Mouse (Mus musculus): ENCODE results near the gene Slc7a8. TPM values are rescaled to one million over a fixed set of nuclear protein-coding genes. Genes with fewer than 3 reads are reported as not detected.

The Slc7a8 gene
- total RNA-seq, 1 experiment = 0.36 TPM

GRCm38 (mm10) chr14:54787226-54787625 is 5.5 kb upstream of the Slc7a8 start:
- in situ Hi-C loops (cut with MboI; ENCODE audit: low sequenced_read_pairs in 2 of 2, unreplicated experiment in 2 of 2) = loop anchor here in 1 of 2 experiments (10.0 kb wide), 1 partner anchor 72 kb away; the partner anchor contains the start of gene Cebpe
- Histone ChIP-seq H3K27ac (ENCODE audit: insufficient read depth, low read depth, low read length, poor library complexity, severe bottlenecking) (no peak overlapping the region), H3K4me1 (ENCODE audit: control insufficient read depth in 2 of 2, insufficient read depth in 2 of 2, low read length in 2 of 2, poor library complexity in 1 of 2) (no peaks in the 10 kb centered on the region), H3K9me3 (ENCODE audit: control insufficient read depth, insufficient read depth, low read depth, low read length) (no peaks in the 10 kb centered on the region), H3K36me3 (ENCODE audit: control insufficient read depth, insufficient read depth, low read length, poor library complexity, severe bottlenecking) (no peaks in the 10 kb centered on the region), H3K9ac (ENCODE audit: insufficient read depth, low read depth, low read length, poor library complexity, severe bottlenecking) (no peak overlapping the region), H3K4me3 (ENCODE audit: insufficient read depth in 1 of 2, low read depth in 1 of 2, low read length in 2 of 2, poor library complexity in 1 of 2, severe bottlenecking in 1 of 2) (no peak overlapping the region)
- no peak for TF ChIP-seq ZC3H11A (IDR thresholded peaks at IDR 0.05; ENCODE audit: borderline replicate concordance, low read depth, low read length)
- no peak for TF ChIP-seq HCFC1 (IDR thresholded peaks at IDR 0.05; ENCODE audit: borderline replicate concordance, insufficient read depth, low read length)
- TF ChIP-seq CHD2 (IDR thresholded peaks at IDR 0.05; ENCODE audit: low read depth, low read length) = no peak
- TF ChIP-seq ZNF384 (IDR thresholded peaks at IDR 0.05; ENCODE audit: low read depth, low read length) = no peak
- TF ChIP-seq MAFK (IDR thresholded peaks at IDR 0.05; ENCODE audit: insufficient read depth, low read depth, low read length) = no peak
- no peak for DNase-seq (ENCODE audit: low read depth, low spot score)

- Histone ChIP-seq H3K36me3 (ENCODE audit: control insufficient read depth, insufficient read depth, low read length, poor library complexity, severe bottlenecking) (no peaks in the 10 kb centered on the region), H3K9ac (ENCODE audit: insufficient read depth, low read depth, low read length, poor library complexity, severe bottlenecking) (no peak overlapping the region), H3K27ac (ENCODE audit: insufficient read depth, low read depth, low read length, poor library complexity, severe bottlenecking) (no peak overlapping the region), H3K4me3 (ENCODE audit: insufficient read depth in 1 of 2, low read depth in 1 of 2, low read length in 2 of 2, poor library complexity in 1 of 2, severe bottlenecking in 1 of 2) (no peak overlapping the region), H3K4me1 (ENCODE audit: control insufficient read depth in 2 of 2, insufficient read depth in 2 of 2, low read length in 2 of 2, poor library complexity in 1 of 2) (no peaks in the 10 kb centered on the region), H3K9me3 (ENCODE audit: control insufficient read depth, insufficient read depth, low read depth, low read length) (no peaks in the 10 kb centered on the region)
- DNase-seq (ENCODE audit: low read depth, low spot score) = no peak
- TF ChIP-seq MAFK (IDR thresholded peaks at IDR 0.05; ENCODE audit: insufficient read depth, low read depth, low read length) (no peak), ZC3H11A (IDR thresholded peaks at IDR 0.05; ENCODE audit: borderline replicate concordance, low read depth, low read length) (no peak), CHD2 (IDR thresholded peaks at IDR 0.05; ENCODE audit: low read depth, low read length) (no peak), HCFC1 (IDR thresholded peaks at IDR 0.05; ENCODE audit: borderline replicate concordance, insufficient read depth, low read length) (no peak), ZNF384 (IDR thresholded peaks at IDR 0.05; ENCODE audit: low read depth, low read length) (no peak)
- in situ Hi-C loops (cut with MboI; ENCODE audit: low sequenced_read_pairs in 2 of 2, unreplicated experiment in 2 of 2) = loop anchor here in 1 of 2 experiments (10.0 kb wide), 1 partner anchor 72 kb away; the partner anchor contains the start of gene Cebpe
Measured at GRCm38 (mm10) chr14:54786489-54786888, 4.7 kb upstream of the Slc7a8 start.

GRCm38 (mm10) chr14:54785898-54786297 is 4.2 kb upstream of the Slc7a8 start:
- Histone ChIP-seq H3K9ac (ENCODE audit: insufficient read depth, low read depth, low read length, poor library complexity, severe bottlenecking) (no peak overlapping the region), H3K4me1 (ENCODE audit: control insufficient read depth in 2 of 2, insufficient read depth in 2 of 2, low read length in 2 of 2, poor library complexity in 1 of 2) (no peaks in the 10 kb centered on the region), H3K9me3 (ENCODE audit: control insufficient read depth, insufficient read depth, low read depth, low read length) (no peaks in the 10 kb centered on the region), H3K27ac (ENCODE audit: insufficient read depth, low read depth, low read length, poor library complexity, severe bottlenecking) (no peak overlapping the region), H3K4me3 (ENCODE audit: insufficient read depth in 1 of 2, low read depth in 1 of 2, low read length in 2 of 2, poor library complexity in 1 of 2, severe bottlenecking in 1 of 2) (no peak overlapping the region), H3K36me3 (ENCODE audit: control insufficient read depth, insufficient read depth, low read length, poor library complexity, severe bottlenecking) (no peaks in the 10 kb centered on the region)
- in situ Hi-C loops (cut with MboI; ENCODE audit: low sequenced_read_pairs in 2 of 2, unreplicated experiment in 2 of 2) = loop anchor here in 1 of 2 experiments (10.0 kb wide), 1 partner anchor 71 kb away; the partner anchor contains the start of gene Cebpe
- peak; percentile 83 for DNase-seq (ENCODE audit: low read depth, low spot score)
- TF ChIP-seq ZC3H11A (IDR thresholded peaks at IDR 0.05; ENCODE audit: borderline replicate concordance, low read depth, low read length) = peak; percentile 60; the same call in 1 of the 2 replicates
- no peak for TF ChIP-seq HCFC1 (IDR thresholded peaks at IDR 0.05; ENCODE audit: borderline replicate concordance, insufficient read depth, low read length)

GRCm38 (mm10) chr14:54782971-54783370 is 1.2 kb upstream of the Slc7a8 start:
- Histone ChIP-seq H3K36me3 (ENCODE audit: control insufficient read depth, insufficient read depth, low read length, poor library complexity, severe bottlenecking) (no peaks in the 10 kb centered on the region), H3K27ac (ENCODE audit: insufficient read depth, low read depth, low read length, poor library complexity, severe bottlenecking) (no peak overlapping the region), H3K4me3 (ENCODE audit: insufficient read depth in 1 of 2, low read depth in 1 of 2, low read length in 2 of 2, poor library complexity in 1 of 2, severe bottlenecking in 1 of 2) (no peak overlapping the region), H3K9me3 (ENCODE audit: control insufficient read depth, insufficient read depth, low read depth, low read length) (no peaks in the 10 kb centered on the region), H3K9ac (ENCODE audit: insufficient read depth, low read depth, low read length, poor library complexity, severe bottlenecking) (no peak overlapping the region), H3K4me1 (ENCODE audit: control insufficient read depth in 2 of 2, insufficient read depth in 2 of 2, low read length in 2 of 2, poor library complexity in 1 of 2) (no peaks in the 10 kb centered on the region; a peak in 1 of 4 replicates)
- DNase-seq (ENCODE audit: low read depth, low spot score) = no peak
- in situ Hi-C loops (cut with MboI; ENCODE audit: low sequenced_read_pairs in 2 of 2, unreplicated experiment in 2 of 2) = loop anchor here (5.0 to 10.0 kb wide), 2 partner anchors 66 to 68 kb away; partner anchors contain the start of gene Cebpe (in 1 of the 2)
- no peak for TF ChIP-seq CHD2 (IDR thresholded peaks at IDR 0.05; ENCODE audit: low read depth, low read length)
- no peak for TF ChIP-seq ZNF384 (IDR thresholded peaks at IDR 0.05; ENCODE audit: low read depth, low read length)
- TF ChIP-seq HCFC1 (IDR thresholded peaks at IDR 0.05; ENCODE audit: borderline replicate concordance, insufficient read depth, low read length) = no peak
- no peak for TF ChIP-seq ZC3H11A (IDR thresholded peaks at IDR 0.05; ENCODE audit: borderline replicate concordance, low read depth, low read length)
- no peak for TF ChIP-seq MAFK (IDR thresholded peaks at IDR 0.05; ENCODE audit: insufficient read depth, low read depth, low read length)

Data from ES-E14 (cell line).